Mouse (Mus musculus) hindbrain, embryonic 15.5 days (tissue): ENCODE data around the gene Dcp1b. TPM values are rescaled to one million over a fixed set of nuclear protein-coding genes. Genes with fewer than 3 reads are reported as not detected.

Experiments
- ATAC-seq: fragments of 200-750 bp; cut with Nextera tagmentation; 2 replicates; pipeline ENCODE4 v1.8.0; 2017; ENCODE audit warnings: low read depth, moderate number of reproducible peaks, moderate TSS enrichment; ENCODE audit not compliant: low FRiP score
- H3K27ac ChIP-seq: fragments of 300-500 bp; sonication (generic); replicated peaks from 2 replicates; pipeline ENCODE4 v1.5.1; 2015; ENCODE audit warnings: mild to moderate bottlenecking, inconsistent platforms
- H3K27me3 ChIP-seq: fragments of 300-500 bp; sonication (generic); 2 replicates; pipeline ENCODE4 v1.6.1; 2015; ENCODE audit warnings: control low read depth, inconsistent platforms
- H3K36me3 ChIP-seq: fragments of 300-500 bp; sonication (generic); 2 replicates; pipeline ENCODE4 v1.6.1; 2015; ENCODE audit warnings: control low read depth, inconsistent platforms
- H3K4me1 ChIP-seq: fragments of 300-500 bp; sonication (generic); replicated peaks from 2 replicates; pipeline ENCODE4 v1.6.1; 2015; ENCODE audit warnings: control low read depth, inconsistent platforms
- H3K4me2 ChIP-seq: fragments of 300-500 bp; sonication (generic); 2 replicates; pipeline ENCODE4 v1.6.1; 2015; ENCODE audit warnings: moderate library complexity, mild to moderate bottlenecking, inconsistent platforms
- H3K4me3 ChIP-seq: fragments of 300-500 bp; sonication (generic); 2 replicates; pipeline ENCODE4 v1.5.1; 2015; ENCODE audit warnings: mild to moderate bottlenecking, inconsistent platforms
- H3K9ac ChIP-seq: fragments of 300-500 bp; sonication (generic); 2 replicates; pipeline ENCODE4 v1.6.1; 2015; ENCODE audit warnings: inconsistent platforms
- H3K9me3 ChIP-seq: fragments of 300-500 bp; sonication (generic); 2 replicates; pipeline ENCODE4 v1.6.1; 2016; ENCODE audit warnings: control low read depth, inconsistent platforms
- WGBS: fragments of 180-500 bp; shearing (Covaris S2); methylation state at CpG from one replicate; pipeline ENCODE4 v1.1.7; 2015; 5-methylcytosine and 5-hydroxymethylcytosine counted together
- polyA plus RNA-seq: library from polyadenylated mRNA; unstranded; fragments of >200 nt; fragmentation: Nextera tagmentation; extraction: Ambion mirVana; gene quantifications from 2 replicates; pipeline ENCODE4 v1.2.1, GENCODE M21; 2015

Gene Dcp1b
- polyA plus RNA-seq, 1 experiment from 2014 or later, result 13.2 TPM

- ATAC-seq, result no peak
- Histone ChIP-seq H3K36me3 (no peaks in the 10 kb centered on the region), H3K27ac (no peak overlapping the region), H3K4me3 (peak overlapping the region; percentile 77), H3K27me3 (no peaks in the 10 kb centered on the region), H3K4me1 (peaks cover 25% of the 10 kb centered on the region), H3K9ac (peak overlapping the region; percentile 73; the same call in 1 of the 2 replicates), H3K9me3 (no peaks in the 10 kb centered on the region), H3K4me2 (peak overlapping the region; percentile 66)
- 72% methylated on average over 7 of the region's 7 CpGs for WGBS
Measured at GRCm38 (mm10) chr6:119176103-119176502, 1.1 kb downstream of the Dcp1b start.

- no peak overlapping the region for H3K4me3 ChIP-seq
- WGBS, result 50% methylated on average over 8 of the region's 8 CpGs
- no peak for ATAC-seq
- peaks cover 25% of the 10 kb centered on the region for H3K4me1 ChIP-seq
- H3K9me3 ChIP-seq, result no peaks in the 10 kb centered on the region
- no peaks in the 10 kb centered on the region for H3K36me3 ChIP-seq
- H3K27me3 ChIP-seq, result no peaks in the 10 kb centered on the region
- H3K4me2 ChIP-seq, result peak overlapping the region; percentile 66; the same call in 1 of the 2 replicates
- no peak overlapping the region for H3K27ac ChIP-seq
- no peak overlapping the region for H3K9ac ChIP-seq
Measured at GRCm38 (mm10) chr6:119177101-119177500, 2.0 kb downstream of the Dcp1b start.

- Histone ChIP-seq H3K27me3 (no peaks in the 10 kb centered on the region), H3K4me2 (no peak overlapping the region), H3K9me3 (no peaks in the 10 kb centered on the region), H3K4me3 (no peak overlapping the region), H3K27ac (no peak overlapping the region), H3K4me1 (peaks cover 18% of the 10 kb centered on the region), H3K36me3 (no peaks in the 10 kb centered on the region; the same call in 1 of the 2 replicates), H3K9ac (no peak overlapping the region)
- WGBS, result 91% methylated on average over 2 of the region's 2 CpGs
- no peak for ATAC-seq
Measured at GRCm38 (mm10) chr6:119180188-119180587, 5.1 kb downstream of the Dcp1b start.

DNA sequence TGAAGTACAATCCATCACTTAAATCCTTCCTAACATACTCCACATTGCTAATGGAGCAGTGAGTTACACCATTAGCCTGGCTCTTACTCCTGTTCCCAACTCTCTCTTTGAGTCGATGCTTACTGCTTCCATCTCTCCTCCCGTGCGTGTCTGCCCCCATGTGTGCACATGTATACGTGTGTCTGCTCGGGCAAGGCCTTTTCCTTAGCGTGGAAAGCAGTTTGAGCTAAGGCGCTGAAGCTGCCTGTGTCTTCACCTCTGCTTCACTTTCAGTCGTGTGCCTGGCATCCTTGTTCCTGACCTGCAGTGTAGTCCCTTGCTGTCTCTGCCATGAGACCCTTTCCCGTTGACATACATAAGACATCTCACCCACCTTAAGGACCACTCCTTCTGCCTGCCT lies 7.2 kb downstream of the Dcp1b start:
- Histone ChIP-seq H3K9me3 (no peaks in the 10 kb centered on the region), H3K36me3 (no peaks in the 10 kb centered on the region; the same call in 1 of the 2 replicates), H3K27me3 (no peaks in the 10 kb centered on the region), H3K4me3 (no peak overlapping the region), H3K27ac (no peak overlapping the region), H3K9ac (no peak overlapping the region), H3K4me1 (peaks cover 2% of the 10 kb centered on the region), H3K4me2 (no peak overlapping the region)
- ATAC-seq, result no peak
- 88% methylated on average over 9 of the region's 9 CpGs for WGBS

- no peak for ATAC-seq
- 62% methylated on average over 3 of the region's 3 CpGs for WGBS
Measured at GRCm38 (mm10) chr6:119183781-119184180, 8.7 kb downstream of the Dcp1b start.

GRCm38 (mm10) chr6:119186658-119187057 lies 11.6 kb downstream of the Dcp1b start:
- Histone ChIP-seq H3K9me3 (no peaks in the 10 kb centered on the region), H3K4me2 (no peak overlapping the region), H3K9ac (no peak overlapping the region), H3K4me3 (no peak overlapping the region), H3K27ac (no peak overlapping the region), H3K36me3 (peaks cover 16% of the 10 kb centered on the region; the same call in 1 of the 2 replicates), H3K4me1 (no peaks in the 10 kb centered on the region), H3K27me3 (no peaks in the 10 kb centered on the region)
- no peak for ATAC-seq
- WGBS, result 55% methylated on average over 8 of the region's 8 CpGs

More at GRCm38 (mm10) chr6:119183781-119184180, 8.7 kb downstream of the Dcp1b start:
- Histone ChIP-seq H3K4me1 (no peaks in the 10 kb centered on the region), H3K36me3 (peaks cover 5% of the 10 kb centered on the region; the same call in 1 of the 2 replicates), H3K27me3 (no peaks in the 10 kb centered on the region), H3K4me3 (no peak overlapping the region), H3K27ac (no peak overlapping the region), H3K9ac (no peak overlapping the region), H3K4me2 (no peak overlapping the region), H3K9me3 (no peaks in the 10 kb centered on the region)

- Histone ChIP-seq H3K4me1 (no peaks in the 10 kb centered on the region), H3K27ac (no peak overlapping the region), H3K36me3 (peaks cover 17% of the 10 kb centered on the region), H3K9ac (no peak overlapping the region), H3K4me2 (no peak overlapping the region), H3K9me3 (no peaks in the 10 kb centered on the region), H3K27me3 (no peaks in the 10 kb centered on the region), H3K4me3 (no peak overlapping the region)
- 57% methylated on average over 6 of the region's 6 CpGs for WGBS
- no peak for ATAC-seq
Measured at GRCm38 (mm10) chr6:119187631-119188030, 12.6 kb downstream of the Dcp1b start.

- no peak for ATAC-seq
- Histone ChIP-seq H3K9ac (no peak overlapping the region), H3K9me3 (no peaks in the 10 kb centered on the region), H3K4me3 (no peak overlapping the region), H3K27ac (no peak overlapping the region), H3K36me3 (peaks cover 30% of the 10 kb centered on the region), H3K4me2 (no peak overlapping the region), H3K4me1 (no peaks in the 10 kb centered on the region), H3K27me3 (no peaks in the 10 kb centered on the region)
- 94% methylated on average over 4 of the region's 4 CpGs for WGBS
Measured at GRCm38 (mm10) chr6:119191478-119191877, 16.4 kb downstream of the Dcp1b start.

GRCm38 (mm10) chr6:119193571-119194154 lies 18.6 kb downstream of the Dcp1b start:
- Histone ChIP-seq H3K9me3 (no peaks in the 10 kb centered on the region), H3K9ac (no peak overlapping the region), H3K27me3 (no peaks in the 10 kb centered on the region), H3K36me3 (peaks cover 26% of the 10 kb centered on the region), H3K4me2 (no peak overlapping the region), H3K4me1 (no peaks in the 10 kb centered on the region), H3K4me3 (no peak overlapping the region), H3K27ac (no peak overlapping the region)
- ATAC-seq, result no peak
- WGBS, result 93% methylated on average over 15 of the region's 15 CpGs

DNA sequence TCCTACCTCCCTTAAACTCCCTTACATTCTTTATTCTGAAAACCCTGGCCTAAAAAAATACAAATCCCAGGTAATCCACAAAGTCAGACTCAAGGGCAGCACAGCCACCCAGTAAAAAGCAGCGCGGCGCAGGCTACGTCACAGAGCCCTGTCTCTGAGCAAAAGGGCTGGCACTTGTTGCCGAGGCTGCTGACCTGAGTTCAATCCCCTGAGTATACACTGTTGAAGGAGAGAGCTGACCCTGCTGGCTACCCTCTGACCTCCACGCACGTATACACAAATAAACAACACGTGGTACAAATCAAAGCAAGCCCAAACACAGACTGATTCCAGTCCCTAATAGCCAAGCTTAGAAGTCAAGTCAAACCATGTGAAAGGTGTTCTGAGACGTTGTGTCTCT lies 19.1 kb downstream of the Dcp1b start:
- no peaks in the 10 kb centered on the region for H3K27me3 ChIP-seq
- no peak for ATAC-seq
- H3K9ac ChIP-seq, result no peak overlapping the region
- no peak overlapping the region for H3K4me2 ChIP-seq
- peaks cover 26% of the 10 kb centered on the region for H3K36me3 ChIP-seq
- WGBS, result 88% methylated on average over 9 of the region's 9 CpGs
- no peak overlapping the region for H3K27ac ChIP-seq
- H3K4me1 ChIP-seq, result peaks cover 2% of the 10 kb centered on the region; the same call in 1 of the 2 replicates
- H3K4me3 ChIP-seq, result no peak overlapping the region
- H3K9me3 ChIP-seq, result no peaks in the 10 kb centered on the region

GRCm38 (mm10) chr6:119194601-119195000 lies 19.5 kb downstream of the Dcp1b start:
- H3K27ac ChIP-seq, result no peak overlapping the region
- ATAC-seq, result no peak
- peaks cover 24% of the 10 kb centered on the region for H3K36me3 ChIP-seq
- no peak overlapping the region for H3K4me2 ChIP-seq
- 90% methylated on average over 7 of the region's 7 CpGs for WGBS
- no peaks in the 10 kb centered on the region for H3K27me3 ChIP-seq
- H3K9me3 ChIP-seq, result no peaks in the 10 kb centered on the region
- no peak overlapping the region for H3K9ac ChIP-seq
- peaks cover 6% of the 10 kb centered on the region; the same call in 1 of the 2 replicates for H3K4me1 ChIP-seq
- H3K4me3 ChIP-seq, result no peak overlapping the region

DNA sequence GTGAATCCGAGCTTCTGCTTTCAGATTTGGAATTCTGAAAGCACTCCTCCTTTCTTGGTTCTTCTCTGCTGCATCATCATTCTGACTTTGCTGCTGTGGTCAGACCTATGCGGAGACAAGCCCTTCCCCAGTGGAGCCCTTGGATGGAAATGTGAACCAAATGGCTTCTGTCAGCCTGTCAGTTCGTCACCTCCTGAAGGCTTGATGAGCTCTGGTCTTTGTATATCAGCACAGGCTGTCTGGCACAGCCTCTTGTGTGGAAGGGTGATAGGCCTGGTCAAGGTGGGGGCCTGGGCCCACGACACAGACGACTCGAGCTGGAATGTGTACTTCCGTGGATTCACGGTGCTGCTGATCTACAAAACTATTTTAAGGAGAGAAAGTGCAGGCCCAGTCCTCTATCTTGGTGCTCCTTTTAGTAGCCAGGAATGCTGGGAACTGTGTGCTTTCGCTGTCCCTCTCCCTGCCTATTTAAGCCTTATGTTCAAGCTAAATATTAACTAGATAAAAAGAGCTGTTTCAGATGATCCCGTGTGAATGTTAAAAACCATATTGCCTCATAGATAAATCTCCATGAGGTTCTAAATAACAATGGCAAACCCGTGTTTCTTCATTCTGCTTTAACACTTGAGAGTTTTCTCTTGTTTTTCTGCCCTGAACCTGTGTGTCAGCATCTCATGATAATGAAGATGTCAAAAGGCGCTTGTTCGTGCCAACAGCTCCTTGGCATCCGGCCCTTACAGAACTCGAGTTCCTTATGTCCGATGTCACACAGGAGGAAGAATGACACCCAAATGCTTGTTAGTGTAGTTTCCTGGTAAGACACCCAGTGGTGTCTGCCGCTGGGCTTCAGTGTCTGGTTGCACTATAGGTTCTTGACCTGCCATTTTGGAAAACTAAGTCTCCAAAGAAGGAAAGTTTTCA lies 21.6 kb downstream of the Dcp1b start, which contains the start of gene Cacna1c:
Gene Cacna1c, minus strand, starts transcription at position 37 of the 924 bp plus-strand sequence.
- H3K27ac ChIP-seq, result no peak within 1 kb of the TSS
- H3K36me3 ChIP-seq, result peaks cover 17% of the 10 kb centered on the region
- no peak within 1 kb of the TSS for H3K4me2 ChIP-seq
- H3K9ac ChIP-seq, result no peak within 1 kb of the TSS
- ATAC-seq, result no peak
- H3K4me3 ChIP-seq, result no peak within 1 kb of the TSS
- H3K27me3 ChIP-seq, result no peaks in the 10 kb centered on the region
- WGBS, result 76% methylated on average over 17 of the region's 17 CpGs
- peaks cover 10% of the 10 kb centered on the region; the same call in 1 of the 2 replicates for H3K4me1 ChIP-seq
- no peaks in the 10 kb centered on the region for H3K9me3 ChIP-seq
